Mouse (Mus musculus): ENCODE measurements around the gene Ntn4.

Gene Ntn4

DNA sequence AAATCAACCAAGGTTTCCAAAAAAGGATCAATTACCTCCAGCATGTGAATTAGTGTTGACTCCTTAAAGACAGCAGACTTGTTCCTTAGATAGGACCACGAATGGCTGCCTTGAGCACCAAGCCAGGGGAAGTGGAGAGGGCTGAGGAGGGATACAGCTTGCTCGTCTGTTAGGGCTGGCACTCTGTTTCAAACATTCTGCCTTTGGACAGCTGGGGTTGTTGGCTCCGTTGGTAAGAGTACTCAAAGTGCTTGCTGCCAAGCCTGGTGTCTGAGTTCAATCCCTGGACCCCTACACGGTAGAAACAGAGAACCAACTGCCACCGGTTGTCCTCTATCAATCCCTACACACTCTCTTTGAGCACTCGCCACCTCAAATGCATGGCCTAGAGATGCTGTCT, 90.0 kb downstream of the Ntn4 start:
- no peak for DNase-seq (ENCODE audit: low read depth, low spot score)

DNA sequence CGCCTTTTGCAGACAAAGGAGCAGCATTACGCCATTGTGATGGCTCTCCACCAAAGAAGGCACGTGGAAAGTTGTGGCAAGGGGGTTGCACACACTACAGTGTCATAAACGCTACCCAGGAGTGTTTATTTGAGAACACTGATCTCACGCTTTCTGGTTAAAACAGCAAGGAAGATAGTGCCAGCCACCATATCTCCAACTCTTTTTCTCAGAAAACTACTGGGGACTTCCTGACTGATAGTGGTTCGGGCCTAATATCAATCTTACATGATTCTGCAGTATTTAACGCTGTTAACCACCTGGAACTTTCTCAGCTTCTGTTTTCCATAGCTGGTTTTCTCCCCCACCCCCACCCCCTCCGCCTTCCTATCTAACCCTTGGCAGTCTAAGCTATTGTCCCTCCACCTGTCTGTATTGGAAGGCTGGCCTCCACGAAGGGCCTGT, 90.8 kb downstream of the Ntn4 start:
- no peak for DNase-seq (ENCODE audit: low read depth, low spot score)

DNA sequence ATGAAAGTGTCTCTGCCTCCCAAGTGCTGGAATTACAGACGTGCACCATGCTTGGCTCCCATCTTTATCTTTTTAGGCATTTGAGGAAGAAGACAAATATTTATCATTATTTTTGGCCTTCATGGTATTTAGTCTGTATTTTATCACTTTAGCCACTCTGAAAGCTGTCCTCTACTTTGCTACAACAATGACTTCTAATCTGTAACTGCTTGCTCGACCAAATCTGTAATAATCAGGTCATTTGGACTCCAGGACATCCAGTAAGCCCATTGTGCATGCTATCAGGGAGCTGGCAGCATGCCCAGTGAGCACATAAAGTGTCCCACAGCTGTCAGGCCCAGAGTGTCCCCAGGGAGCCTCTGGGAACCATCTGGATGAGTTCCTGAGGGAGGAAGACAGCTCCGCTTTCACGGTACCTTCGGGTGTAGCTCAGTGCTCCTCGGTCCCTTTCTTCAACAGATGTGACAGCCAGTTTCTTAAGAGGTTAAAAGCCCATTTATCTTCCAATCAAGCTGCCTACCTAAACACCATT, 95.7 kb downstream of the Ntn4 start:
- peak; percentile 62 for DNase-seq (ENCODE audit: low read depth, low spot score)

DNA sequence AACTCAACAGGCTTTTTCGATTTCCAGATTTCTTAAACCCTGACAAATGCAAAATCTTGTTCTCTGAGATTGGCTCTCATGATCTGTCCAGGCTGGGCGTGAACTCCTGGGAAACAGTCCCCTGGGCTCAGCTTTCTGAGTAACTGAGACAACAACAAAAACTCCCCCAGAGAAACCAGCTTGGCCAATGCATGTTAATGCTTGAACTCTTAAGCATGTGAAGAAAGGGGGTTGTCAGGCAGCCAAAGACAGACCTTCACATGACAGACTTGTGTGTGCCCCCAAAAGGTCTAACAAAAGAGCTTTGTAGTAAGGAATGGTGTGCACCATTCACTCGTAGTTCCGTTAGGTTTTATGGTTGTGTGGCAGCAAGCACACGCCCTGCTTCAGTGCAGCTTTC, 96.6 kb downstream of the Ntn4 start:
- DNase-seq (ENCODE audit: low read depth, low spot score): no peak

DNA sequence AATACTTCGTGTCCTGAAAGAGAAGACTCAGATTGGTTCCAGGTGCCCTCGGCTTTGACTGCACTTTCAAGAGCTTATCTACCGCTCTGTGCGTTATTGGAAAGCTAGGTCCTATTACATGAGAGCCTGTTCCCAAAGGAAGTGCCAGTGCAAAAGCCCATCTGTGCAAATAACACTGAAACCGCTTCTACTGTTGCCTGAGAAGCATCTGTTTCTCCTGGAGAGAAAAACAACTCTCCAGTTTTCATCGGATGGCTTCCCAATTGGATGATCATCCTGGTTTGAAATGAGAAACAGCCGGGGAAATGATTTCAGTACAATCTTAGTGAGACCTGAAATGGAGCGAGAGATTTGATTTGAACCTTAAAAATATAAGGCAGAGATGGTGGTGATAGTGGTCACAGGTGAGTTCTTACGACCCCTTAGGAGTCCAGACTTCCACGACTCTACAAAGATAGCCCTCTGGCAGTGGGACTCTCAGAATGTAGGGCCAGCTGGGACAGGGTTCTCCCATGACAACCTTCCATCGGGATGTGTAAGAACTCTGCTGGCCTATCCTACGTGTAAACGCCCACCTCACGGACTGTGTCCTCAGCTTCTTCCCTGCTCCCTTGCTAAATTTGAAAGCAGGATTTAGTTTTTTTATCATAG, 101.1 kb downstream of the Ntn4 start:
- no peak for DNase-seq (ENCODE audit: low read depth, low spot score)

DNA sequence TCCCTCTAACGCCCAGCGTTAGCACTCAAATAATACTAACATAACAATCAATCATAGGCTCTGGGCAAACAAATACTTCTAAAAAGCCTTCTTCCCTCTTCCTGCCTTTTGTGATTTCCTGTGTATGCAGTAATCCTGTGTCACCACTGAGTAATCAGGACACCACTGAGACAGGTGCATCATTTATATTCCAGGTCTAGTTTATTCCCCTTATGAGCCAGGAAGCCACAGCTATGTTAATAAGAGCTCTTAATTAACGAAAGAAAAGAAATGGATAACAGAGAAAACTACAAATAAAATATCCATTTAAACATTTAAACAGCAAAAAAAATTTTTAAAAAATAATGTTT, 101.6 kb downstream of the Ntn4 start:
- DNase-seq (ENCODE audit: low read depth, low spot score): no peak

DNA sequence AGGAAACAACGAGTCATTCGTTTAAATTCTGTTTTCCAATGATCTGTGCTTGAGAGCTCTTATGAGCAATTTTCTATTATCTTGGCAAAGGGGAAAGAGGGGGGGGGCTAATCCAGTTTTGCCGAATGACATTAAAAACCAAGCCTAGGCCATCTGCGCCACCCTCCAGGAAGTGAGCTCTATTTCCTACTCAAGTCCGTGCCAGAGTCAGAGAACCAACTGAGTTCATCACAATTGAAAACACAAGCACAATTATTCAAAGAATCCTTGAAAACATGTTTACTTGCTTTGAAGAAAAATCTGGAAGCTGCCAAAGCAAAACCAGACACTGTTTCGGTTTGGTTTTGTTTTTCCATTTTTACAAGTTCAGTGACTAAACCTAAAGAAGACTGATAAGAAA, 102.1 kb downstream of the Ntn4 start:
- DNase-seq (ENCODE audit: low read depth, low spot score): no peak

DNA sequence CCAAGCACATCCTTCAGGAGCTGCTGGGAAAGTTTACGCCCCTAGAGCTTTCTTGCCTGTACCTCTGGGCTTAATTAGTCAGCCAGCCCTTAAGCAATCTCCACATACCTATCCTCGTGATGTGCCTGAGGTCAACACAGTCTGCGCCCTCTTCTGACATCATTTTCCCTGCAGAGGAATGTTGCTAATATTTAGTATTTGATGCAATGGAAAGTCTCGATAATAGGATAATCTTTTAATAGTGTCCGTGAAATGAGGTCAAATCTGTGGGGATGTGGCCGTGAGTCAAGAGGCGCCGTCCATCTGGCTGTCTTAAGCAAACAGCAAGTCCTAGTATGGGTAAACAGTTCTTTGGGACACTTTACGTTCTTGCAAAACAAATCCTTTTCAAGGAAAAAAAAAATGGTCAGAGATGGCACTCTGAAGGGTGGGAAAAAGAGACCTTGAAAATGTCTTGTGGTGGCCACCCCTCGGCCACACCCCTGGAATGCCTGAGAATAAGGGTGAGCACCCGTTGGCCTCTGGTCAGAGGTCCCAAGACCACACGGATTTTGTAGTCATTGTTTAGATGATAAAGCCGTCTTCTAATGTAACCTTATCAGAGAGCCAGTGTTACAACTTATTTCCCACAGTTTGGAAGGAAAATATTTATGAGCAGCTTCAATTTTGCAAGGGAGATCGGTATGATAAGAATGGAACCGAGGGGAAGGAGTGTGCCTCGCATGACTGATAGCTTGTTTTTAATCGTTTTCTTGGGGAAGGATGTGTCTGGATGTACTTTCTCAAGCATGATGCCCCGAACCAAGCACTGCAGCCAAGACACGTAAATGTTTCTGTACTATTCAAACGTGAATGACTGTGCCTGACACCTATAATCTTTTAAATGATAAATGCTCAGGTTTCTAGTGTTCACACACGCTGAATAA, 109.0 kb downstream of the Ntn4 start:
- no peak for DNase-seq (ENCODE audit: low read depth, low spot score)

DNA sequence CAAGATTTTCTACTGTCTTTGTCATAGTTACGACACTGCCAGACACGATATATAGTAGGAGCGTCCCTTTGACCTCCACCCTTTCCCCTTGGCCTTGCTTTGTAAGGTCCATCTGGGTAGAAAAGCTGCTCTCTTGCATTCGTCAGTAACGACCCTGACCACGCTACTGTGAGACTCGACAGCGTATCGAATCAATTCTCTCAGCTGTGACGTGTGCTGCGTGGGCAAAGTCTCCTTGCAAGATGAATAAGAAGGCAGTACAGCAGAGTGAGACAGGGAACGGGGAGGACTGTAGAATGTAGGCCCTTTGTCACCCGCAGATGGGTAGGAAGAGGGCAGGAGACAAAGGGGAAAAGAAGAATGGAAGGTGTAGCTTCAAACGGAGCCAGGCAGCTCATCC, 110.8 kb downstream of the Ntn4 start:
- DNase-seq (ENCODE audit: low read depth, low spot score): no peak

DNA sequence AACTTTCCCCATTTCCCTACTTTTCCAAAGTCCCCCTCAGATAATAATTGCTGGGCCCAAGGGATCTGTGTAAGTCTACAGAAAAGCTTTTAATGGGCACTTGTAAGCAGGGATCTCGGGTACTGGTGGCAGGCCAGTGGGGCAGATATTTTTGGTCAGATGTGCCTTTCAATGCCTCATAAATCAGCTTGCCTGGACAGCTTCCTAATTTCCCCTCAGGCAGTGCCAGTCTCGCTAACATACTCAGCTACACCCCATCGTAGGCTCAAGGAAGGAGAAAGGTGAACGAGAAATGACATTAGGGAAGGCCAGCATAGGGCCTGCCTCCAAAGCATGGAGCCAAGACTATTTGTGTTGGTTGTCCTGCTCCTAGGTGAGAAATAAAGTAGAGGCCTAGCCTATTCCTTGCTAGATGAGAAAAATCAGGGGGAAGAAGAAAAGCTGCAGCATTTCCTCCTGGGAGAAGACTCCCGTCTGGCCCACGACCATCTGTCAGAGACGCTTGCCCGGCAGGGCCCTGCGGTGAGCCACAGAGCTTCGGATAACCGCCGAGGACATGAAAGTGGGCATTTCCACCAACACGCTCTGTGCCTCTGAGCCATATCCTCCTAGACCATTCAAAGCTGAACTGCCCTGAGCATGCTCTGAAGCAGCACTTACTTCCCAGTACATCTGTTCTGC, 113.4 kb downstream of the Ntn4 start:
- no peak for DNase-seq (ENCODE audit: low read depth, low spot score)

DNA sequence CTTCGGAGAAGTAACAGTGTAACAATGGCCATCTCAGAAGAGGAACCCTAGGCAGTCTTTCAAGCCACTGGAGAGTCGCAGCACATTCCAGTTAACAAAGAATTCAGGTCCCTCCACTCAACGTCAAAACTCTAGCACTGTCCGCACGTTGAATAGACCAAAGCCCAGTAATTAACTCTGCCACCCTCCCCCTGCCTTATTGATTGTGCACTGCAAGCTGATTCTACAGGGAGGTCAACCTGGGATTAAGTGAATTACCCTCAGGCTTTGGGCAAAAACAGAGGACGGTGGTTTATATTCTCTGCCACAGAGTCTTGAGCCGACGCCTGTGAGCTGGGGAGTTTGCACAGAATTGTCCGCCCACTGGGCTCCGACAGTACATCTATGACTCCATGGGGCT, 115.7 kb downstream of the Ntn4 start:
- DNase-seq (ENCODE audit: low read depth, low spot score): no peak

DNA sequence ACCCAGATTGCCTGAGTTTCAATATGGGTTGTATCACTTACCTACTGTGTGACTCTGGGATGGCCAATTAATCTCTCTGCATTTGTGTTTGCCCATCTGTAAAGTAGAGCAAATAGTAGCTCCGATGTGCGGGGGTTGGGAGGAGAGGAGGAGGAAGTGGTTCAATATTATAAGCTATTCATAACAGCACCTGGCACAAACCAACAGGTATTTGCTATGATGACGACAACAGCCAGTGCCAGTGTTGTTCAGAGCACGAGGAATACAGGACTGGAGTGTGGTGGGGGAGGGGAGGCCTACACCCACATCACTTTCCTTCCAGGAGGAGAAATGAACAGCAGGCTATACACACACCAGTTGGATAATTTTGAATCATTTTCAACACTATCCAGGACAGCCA, 119.2 kb downstream of the Ntn4 start:
- DNase-seq (ENCODE audit: low read depth, low spot score): no peak

DNA sequence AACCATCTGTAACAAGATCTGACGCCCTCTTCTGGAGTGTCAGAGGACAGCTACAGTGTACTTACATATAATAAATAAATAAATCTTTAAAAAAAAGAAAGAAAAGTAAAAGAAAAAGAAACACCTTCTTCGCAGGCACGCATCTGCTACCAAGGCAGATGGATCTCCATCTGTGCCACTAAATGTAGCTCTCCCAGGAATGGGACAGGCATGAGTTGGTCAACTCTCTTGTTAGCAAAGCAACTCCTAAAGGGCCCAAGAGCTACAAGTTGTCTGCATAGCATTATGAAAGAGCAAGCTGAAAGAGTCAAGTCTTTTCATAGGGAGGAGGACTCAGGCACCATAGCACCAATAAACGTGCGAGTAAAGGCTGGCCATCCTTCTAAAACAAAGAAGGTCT, 119.9 kb downstream of the Ntn4 start:
- no peak for DNase-seq (ENCODE audit: low read depth, low spot score)

DNA sequence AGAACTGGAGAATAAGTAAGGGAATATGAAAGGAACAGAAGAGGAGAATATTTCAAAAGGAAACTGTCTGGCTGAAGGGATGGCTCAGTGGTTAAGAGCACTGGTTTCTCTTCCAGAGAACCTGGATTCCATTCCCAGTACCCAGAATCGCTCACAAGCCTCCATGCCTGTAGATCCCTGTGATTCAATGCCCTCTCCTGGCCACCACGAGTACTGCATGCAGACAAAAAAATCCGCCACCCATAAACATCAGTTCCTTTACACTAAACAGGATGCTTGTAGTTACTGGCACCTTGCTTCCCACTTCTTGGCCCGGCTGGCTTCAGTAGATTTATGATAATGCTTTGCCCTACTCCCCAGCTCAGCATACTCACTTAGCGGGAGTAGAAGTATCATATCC, 122.6 kb downstream of the Ntn4 start:
- no peak for DNase-seq (ENCODE audit: low read depth, low spot score)

DNA sequence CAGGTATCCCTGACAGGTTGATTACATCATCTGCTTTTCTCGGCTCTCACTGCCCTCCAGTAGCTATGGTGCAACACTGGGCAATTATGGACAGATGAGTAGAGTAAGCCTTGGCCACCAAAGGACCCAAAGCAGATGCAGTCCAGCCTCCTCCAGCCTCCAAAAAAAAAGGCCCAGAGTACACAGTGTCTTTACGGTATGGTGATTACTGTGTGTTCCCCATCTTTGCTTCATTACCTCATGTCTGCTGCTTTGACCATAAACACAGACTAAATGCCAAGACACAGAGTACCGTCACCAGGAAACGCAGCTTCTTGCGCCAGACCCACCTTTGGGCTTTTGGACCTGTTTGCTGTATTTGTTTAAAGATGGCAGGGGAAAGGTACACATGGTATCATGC, 125.7 kb downstream of the Ntn4 start:
- DNase-seq (ENCODE audit: low read depth, low spot score): no peak

DNA sequence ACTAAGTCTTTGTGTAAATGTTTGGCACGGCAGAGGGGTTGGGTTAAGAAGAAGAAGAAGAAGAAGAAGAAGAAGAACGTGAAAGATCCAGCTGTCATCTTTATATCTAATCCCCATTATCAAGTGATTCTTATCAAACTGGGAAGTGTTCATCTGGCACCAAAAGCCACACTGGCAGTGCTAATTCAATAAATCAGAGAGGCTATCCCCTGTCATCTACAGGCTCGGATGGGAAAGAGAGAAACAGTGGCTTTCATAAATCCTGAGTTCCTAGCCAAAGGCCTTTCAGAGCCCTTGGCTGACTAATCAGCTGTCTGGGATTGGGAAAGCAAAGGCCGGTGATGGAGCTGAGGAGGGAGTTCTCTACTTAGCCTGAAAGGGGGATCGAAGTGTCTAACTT, 126.8 kb downstream of the Ntn4 start:
- no peak for DNase-seq (ENCODE audit: low read depth, low spot score)

DNA sequence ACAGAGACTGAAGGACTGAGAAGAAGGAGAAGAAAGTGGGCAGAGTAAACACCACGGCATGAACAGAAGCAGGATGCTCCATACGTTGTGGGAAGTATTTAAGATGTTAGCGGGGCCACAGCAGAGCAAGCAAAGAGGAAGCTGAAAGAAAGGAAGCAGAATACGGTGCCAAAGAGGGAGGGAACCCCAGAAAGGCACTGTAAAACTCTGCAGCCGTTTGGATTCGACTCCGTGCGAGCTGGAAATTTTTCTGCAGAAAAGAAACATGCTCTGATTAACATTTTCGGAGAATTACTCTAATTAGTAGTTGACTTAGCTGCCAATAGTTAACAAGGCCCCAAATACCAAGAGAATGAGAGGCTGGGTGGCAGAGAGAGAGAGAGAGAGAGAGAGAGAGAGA, 127.7 kb downstream of the Ntn4 start:
- DNase-seq (ENCODE audit: low read depth, low spot score): no peak

DNA sequence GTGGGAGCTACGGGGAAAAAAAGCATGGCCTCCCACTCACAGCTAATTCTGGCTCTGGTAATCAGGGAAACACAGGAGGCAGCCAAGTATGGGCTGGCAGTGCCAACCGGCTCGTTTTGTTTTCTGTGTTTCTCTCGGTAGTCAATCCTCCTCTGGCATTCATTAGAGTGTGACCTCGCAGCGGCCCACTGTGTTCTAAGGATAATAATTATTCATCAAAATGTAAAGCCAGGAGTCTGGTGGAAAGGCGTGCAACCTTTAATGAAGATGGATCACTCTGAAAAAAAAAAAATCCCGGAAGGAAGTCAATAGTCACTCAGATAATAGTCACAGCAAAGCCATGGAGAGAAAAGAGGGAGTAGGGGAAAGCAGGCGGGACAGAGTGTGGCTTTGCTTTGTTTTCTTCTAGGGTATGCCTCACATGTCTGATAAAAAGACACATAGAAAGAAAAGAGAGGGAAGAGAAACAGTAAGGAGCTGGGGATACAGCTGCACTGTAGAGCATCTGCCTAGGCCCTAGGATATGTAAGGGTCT, 131.5 kb downstream of the Ntn4 start:
- no peak for DNase-seq (ENCODE audit: low read depth, low spot score)

DNA sequence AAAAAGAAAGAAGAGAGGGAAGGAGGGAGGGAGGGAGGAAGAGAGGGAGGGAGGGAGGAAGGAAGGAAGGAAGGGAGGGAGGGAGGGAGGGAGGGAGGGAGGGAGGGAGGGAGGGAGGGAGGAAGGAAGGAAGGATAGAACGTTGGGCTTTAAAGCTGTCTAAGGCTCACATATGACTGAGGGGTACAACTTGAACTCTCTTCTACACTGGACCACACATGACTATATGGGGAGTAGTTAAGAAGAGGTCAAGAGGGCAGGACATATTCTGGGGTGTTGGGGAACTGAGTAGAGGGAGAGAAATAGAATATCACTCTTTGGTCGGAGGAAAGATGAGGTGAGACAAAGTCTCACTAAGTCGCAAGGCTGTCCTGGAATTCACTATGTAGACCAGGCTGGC, 132.0 kb downstream of the Ntn4 start:
- no peak for DNase-seq (ENCODE audit: low read depth, low spot score)

DNA sequence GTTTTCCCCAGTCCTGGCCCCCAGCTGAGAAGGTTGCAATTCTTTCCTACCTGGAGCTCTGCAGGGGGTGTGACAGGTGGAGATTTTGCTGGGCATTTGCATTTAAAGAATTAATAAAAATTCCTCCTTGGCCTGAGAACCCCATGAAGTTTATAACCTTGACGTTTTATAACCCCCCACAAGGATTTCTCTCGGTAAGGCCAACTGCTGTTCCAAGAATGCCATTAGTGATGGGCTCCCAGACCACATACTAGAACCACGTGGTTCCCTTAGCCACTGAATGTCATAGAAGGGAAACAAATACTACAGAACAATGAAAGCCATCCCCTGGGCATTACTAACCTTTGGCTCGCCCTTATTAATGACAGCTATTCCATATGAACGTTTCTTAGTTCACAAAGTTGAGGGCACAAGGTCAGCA, 136.3 kb downstream of the Ntn4 start:
- DNase-seq (ENCODE audit: low read depth, low spot score): no peak

DNA sequence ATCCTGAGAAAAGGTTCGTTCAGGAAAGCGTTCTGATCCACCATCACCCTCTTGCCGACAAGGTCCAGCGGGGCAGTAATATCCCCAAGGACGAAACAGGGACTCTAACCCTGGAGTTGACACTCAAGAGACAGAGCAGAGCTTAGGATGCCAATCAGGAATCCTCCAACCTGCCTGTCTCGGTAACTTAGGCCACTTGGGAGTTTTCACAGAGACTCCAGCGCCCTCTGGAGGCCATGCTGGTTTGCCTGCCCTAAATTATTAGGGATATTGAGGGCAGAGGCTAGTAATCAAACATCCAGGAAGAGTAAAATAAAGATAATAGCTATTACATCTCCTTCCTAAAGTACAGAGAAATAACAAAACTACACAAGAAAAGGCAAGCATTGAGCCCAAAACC, 136.9 kb downstream of the Ntn4 start:
- DNase-seq (ENCODE audit: low read depth, low spot score): peak; percentile 30

All from retina, postnatal 7 days (tissue).